Mouse (Mus musculus) frontal cortex, adult 2 months (tissue): ENCODE measurements at regions not wholly inside any gene's neighbourhood (a gene's known extent, or its start where the extent isn't known, plus 50 kb on each side); places are given as distances from the start of the nearest gene placed in this dataset.
A peak's percentile ranks its signal among the peaks of the same experiment; 100 is the strongest.

ENCODE experiments used
- DNase-seq, 2 experiments: peaks; one replicate each; pipeline ENCODE4 v3.0.0; 2022; ENCODE audit warnings: low spot score in 1 of 2; ENCODE audit errors: extremely low spot score in 1 of 2

GRCm38 (mm10) chr1:122687080-122687479 is 1119.3 kb upstream of the Ddx18 start:
- no peak for DNase-seq

GRCm38 (mm10) chr1:122668102-122668501 is 1100.3 kb upstream of the Ddx18 start:
- peak in 1 of 2 experiments; percentile 1 for DNase-seq

- DNase-seq: no peak
Measured at GRCm38 (mm10) chr1:122667619-122668018, 1099.8 kb upstream of the Ddx18 start.
